23 mouse cellular contexts compared by ENCODE assay signal in the genomic region with DNA sequence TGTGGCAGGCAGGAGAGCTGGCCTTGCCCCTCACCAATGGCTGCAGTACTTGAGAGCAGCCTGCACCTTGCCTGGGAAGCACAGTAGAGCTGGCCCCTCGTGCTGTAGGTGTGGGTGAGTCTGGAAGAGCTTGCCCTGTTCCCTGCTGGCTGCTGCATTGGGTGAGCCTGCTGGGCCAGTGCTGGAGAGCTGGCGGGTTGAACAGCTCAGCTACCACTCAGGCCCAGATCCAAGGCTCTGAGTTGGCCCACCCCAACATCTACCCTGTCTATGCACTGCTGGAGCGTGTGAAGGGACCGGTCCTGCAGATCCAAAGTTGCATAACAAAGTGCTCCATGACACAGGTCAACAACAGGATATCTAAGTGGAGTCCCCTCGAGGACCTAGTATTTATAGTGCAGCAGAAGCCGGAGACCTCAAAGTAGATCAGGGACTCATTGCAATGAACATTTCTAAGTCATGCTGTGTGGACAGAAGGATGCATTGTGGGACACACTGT. TPM values are rescaled to one million over a fixed set of nuclear protein-coding genes. Genes with fewer than 3 reads are reported as not detected.
DNase-seq lines count a peak whose midpoint lies in the region; ATAC-seq lines count a peak whose summit lies in the region.
"Had no signal": no experiment of that assay in that cellular context is flagged by ENCODE, and none has a peak within 500 bp of the region (broad histone marks: within the 10 kb centered on the region; RNA-seq: fewer than 3 reads in every experiment).

No protein-coding gene starts in this region.

- no peak for ATAC-seq in forebrain, embryonic 15.5 days (replicated peaks)
- ATAC-seq in forebrain, embryonic 12.5 days (ENCODE audit: low FRiP score): no peak
- peak; percentile 17; the same call in 1 of the 2 replicates for ATAC-seq in heart, embryonic 13.5 days (ENCODE audit: extremely low read depth, insufficient number of reproducible peaks, low FRiP score, low TSS enrichment)
- ATAC-seq in lung, embryonic 15.5 days (ENCODE audit: borderline replicate concordance, extremely low read depth, low FRiP score, low TSS enrichment): peak; percentile 21; the same call in 1 of the 2 replicates
- peak; percentile 39 for ATAC-seq in heart, embryonic 16.5 days (replicated peaks; ENCODE audit: extremely low read depth, insufficient read depth, low FRiP score)
- ATAC-seq: activated CD4-positive, CD25-positive, alpha-beta regulatory T cell, adult 4 months; inflammation-experienced regulatory T-cells, adult 6 months; midbrain, embryonic 15.5 days had no signal

- H3K9me3 ChIP-seq in forebrain, embryonic 15.5 days: no peaks in the 10 kb centered on the region
- no peaks in the 10 kb centered on the region for H3K9me3 ChIP-seq in forebrain, embryonic 12.5 days
- no peaks in the 10 kb centered on the region for H3K9me3 ChIP-seq in heart, embryonic 13.5 days
- H3K9me3 ChIP-seq in lung, embryonic 15.5 days: no peaks in the 10 kb centered on the region
- H3K9me3 ChIP-seq in heart, embryonic 16.5 days (replicated peaks; ENCODE audit: control insufficient read depth, low read length): no peaks in the 10 kb centered on the region
- H3K9me3 ChIP-seq: embryonic facial prominence, embryonic 13.5 days; G1E; limb, embryonic 15.5 days; liver, embryonic 15.5 days; midbrain, embryonic 15.5 days had no signal

- no peak overlapping the region for H3K4me3 ChIP-seq in forebrain, embryonic 15.5 days
- no peak overlapping the region for H3K4me3 ChIP-seq in forebrain, embryonic 12.5 days (replicated peaks)
- no peak overlapping the region for H3K4me3 ChIP-seq in heart, embryonic 13.5 days
- no peak overlapping the region for H3K4me3 ChIP-seq in lung, embryonic 15.5 days
- no peak overlapping the region for H3K4me3 ChIP-seq in heart, embryonic 16.5 days (ENCODE audit: low read length)
- H3K4me3 ChIP-seq: embryonic facial prominence, embryonic 13.5 days; limb, embryonic 15.5 days; liver, embryonic 15.5 days; midbrain, embryonic 15.5 days; myocyte had no signal

- no peak overlapping the region for H3K4me2 ChIP-seq in forebrain, embryonic 15.5 days (replicated peaks)
- H3K4me2 ChIP-seq in forebrain, embryonic 12.5 days: no peak overlapping the region
- H3K4me2 ChIP-seq in heart, embryonic 13.5 days: no peak overlapping the region
- no peak overlapping the region for H3K4me2 ChIP-seq in lung, embryonic 15.5 days
- H3K4me2 ChIP-seq in heart, embryonic 16.5 days (ENCODE audit: low read depth, low read length): no peak overlapping the region
- H3K4me2 ChIP-seq: embryonic facial prominence, embryonic 13.5 days; limb, embryonic 15.5 days; liver, embryonic 15.5 days; midbrain, embryonic 15.5 days had no signal

- peaks cover 36% of the 10 kb centered on the region for H3K4me1 ChIP-seq in forebrain, embryonic 15.5 days
- H3K4me1 ChIP-seq in forebrain, embryonic 12.5 days: 0 out of 2 replicates have a peak, but pooled peaks cover 6% of the 10 kb centered on the region
- peaks cover 71% of the 10 kb centered on the region for H3K4me1 ChIP-seq in heart, embryonic 13.5 days
- H3K4me1 ChIP-seq in lung, embryonic 15.5 days: peaks cover 43% of the 10 kb centered on the region
- peaks cover 44% of the 10 kb centered on the region for H3K4me1 ChIP-seq in heart, embryonic 16.5 days (ENCODE audit: control insufficient read depth, insufficient read depth, low read length)

- H3K27me3 ChIP-seq in forebrain, embryonic 15.5 days: no peaks in the 10 kb centered on the region
- H3K27me3 ChIP-seq in forebrain, embryonic 12.5 days: no peaks in the 10 kb centered on the region
- H3K27me3 ChIP-seq in heart, embryonic 13.5 days (replicated peaks): no peaks in the 10 kb centered on the region
- no peaks in the 10 kb centered on the region for H3K27me3 ChIP-seq in lung, embryonic 15.5 days
- H3K27me3 ChIP-seq in heart, embryonic 16.5 days (ENCODE audit: control insufficient read depth, insufficient read depth, low read length): no peaks in the 10 kb centered on the region
- H3K27me3 ChIP-seq: embryonic facial prominence, embryonic 13.5 days; limb, embryonic 15.5 days; liver, embryonic 15.5 days; midbrain, embryonic 15.5 days had no signal

- DNase-seq in heart, postnatal 4 days: no peak
- no peak for DNase-seq in lung, postnatal 4 days
- no peak for DNase-seq in kidney, postnatal 10 days
- DNase-seq: adrenal gland, postnatal 10 days; cerebellum, adult 9-11 months; gastrocnemius, postnatal 25 days; kidney, adult 2 months; kidney, postnatal 14 days; right cerebral cortex, postnatal 25 days; thymus, adult 2 months had no signal

- no peak overlapping the region for H3K9ac ChIP-seq in forebrain, embryonic 15.5 days (replicated peaks)
- no peak overlapping the region for H3K9ac ChIP-seq in forebrain, embryonic 12.5 days
- H3K9ac ChIP-seq in heart, embryonic 13.5 days: no peak overlapping the region
- H3K9ac ChIP-seq in lung, embryonic 15.5 days: no peak overlapping the region
- peak overlapping the region; percentile 16; the same call in 1 of the 2 replicates for H3K9ac ChIP-seq in heart, embryonic 16.5 days (ENCODE audit: low read length)
- H3K9ac ChIP-seq: embryonic facial prominence, embryonic 13.5 days; limb, embryonic 15.5 days; liver, embryonic 15.5 days; midbrain, embryonic 15.5 days had no signal

- no peaks in the 10 kb centered on the region for H3K36me3 ChIP-seq in forebrain, embryonic 15.5 days
- no peaks in the 10 kb centered on the region for H3K36me3 ChIP-seq in forebrain, embryonic 12.5 days (replicated peaks)
- no peaks in the 10 kb centered on the region for H3K36me3 ChIP-seq in heart, embryonic 13.5 days
- no peaks in the 10 kb centered on the region for H3K36me3 ChIP-seq in lung, embryonic 15.5 days
- H3K36me3 ChIP-seq in heart, embryonic 16.5 days (ENCODE audit: control insufficient read depth, insufficient read depth): no peaks in the 10 kb centered on the region
- H3K36me3 ChIP-seq: embryonic facial prominence, embryonic 13.5 days; limb, embryonic 15.5 days; liver, embryonic 15.5 days; midbrain, embryonic 15.5 days had no signal

- peak overlapping the region; percentile 20; the same call in 1 of the 2 replicates for H3K27ac ChIP-seq in forebrain, embryonic 15.5 days (replicated peaks)
- no peak overlapping the region for H3K27ac ChIP-seq in forebrain, embryonic 12.5 days
- no peak overlapping the region for H3K27ac ChIP-seq in heart, embryonic 13.5 days (replicated peaks)
- H3K27ac ChIP-seq in lung, embryonic 15.5 days: no peak overlapping the region
- H3K27ac ChIP-seq in heart, embryonic 16.5 days (ENCODE audit: low read length): no peak overlapping the region
- H3K27ac ChIP-seq: embryonic facial prominence, embryonic 13.5 days; limb, embryonic 15.5 days; liver, embryonic 15.5 days; midbrain, embryonic 15.5 days had no signal

- WGBS in forebrain, embryonic 15.5 days: 86% methylated on average over 6 of the region's 6 CpGs
- 84% methylated on average over 6 of the region's 6 CpGs for WGBS in forebrain, embryonic 12.5 days
- 44% methylated on average over 6 of the region's 6 CpGs for WGBS in heart, embryonic 13.5 days
- 55% methylated on average over 6 of the region's 6 CpGs for WGBS in lung, embryonic 15.5 days
- 42% methylated on average over 6 of the region's 6 CpGs for WGBS in heart, embryonic 16.5 days

RNA-seq across cellular contexts. Expression of a gene that starts 41.5 kb away (rescaled TPM):
- 75.6 and 79.3 TPM in 2 replicates for polyA plus RNA-seq in forebrain, embryonic 15.5 days (2015; fragmentation: Nextera tagmentation; extraction: Ambion mirVana)
- polyA plus RNA-seq in forebrain, embryonic 12.5 days (2016; fragmentation: Nextera tagmentation; extraction: Ambion mirVana): 62.0 and 63.4 TPM in 2 replicates
- polyA plus RNA-seq in heart, embryonic 13.5 days (2015; fragmentation: Nextera tagmentation; extraction: Ambion mirVana): 11.2 and 13.3 TPM in 2 replicates
- total RNA-seq in heart, postnatal 4 days (2021): 10 to 100 TPM; 51.2 to 53.0 TPM
- 19.0 and 21.4 TPM in 2 replicates for polyA plus RNA-seq in lung, embryonic 15.5 days (2015; fragmentation: Nextera tagmentation; extraction: Ambion mirVana)
- 14.6 and 15.0 TPM in 2 replicates for polyA plus RNA-seq in heart, embryonic 16.5 days (2015; fragmentation: Nextera tagmentation; extraction: Ambion mirVana)

Comparison
In these comparisons a context has a peak if more than half of its experiments do, and no peak if none do; other contexts are left out.
1. ATAC-seq: peak in heart, embryonic 13.5 days (single experiment), lung, embryonic 15.5 days (single experiment) and heart, embryonic 16.5 days (single experiment); none in forebrain, embryonic 15.5 days (single experiment) and forebrain, embryonic 12.5 days (single experiment).